Mouse (Mus musculus) cerebellum, adult 2 months (tissue): ENCODE data around the gene Ergic1.

Experiments
- CTCF ChIP-seq: fragments of 200-500 bp; IDR thresholded peaks from 2 replicates; pipeline ENCODE4 v1.5.1; 2011; ENCODE audit warnings: low read depth, mild to moderate bottlenecking, control low read depth, low read length, moderate library complexity, borderline replicate concordance; ENCODE audit not compliant: insufficient read depth
- POLR2A ChIP-seq: fragments of 200-500 bp; IDR thresholded peaks from 2 replicates; pipeline ENCODE4 v1.6.1; 2011; ENCODE audit warnings: low read length, control low read depth, borderline replicate concordance; ENCODE audit not compliant: insufficient read depth

GRCm38 (mm10) chr17:26681276-26681675 is 120.0 kb downstream of the Ergic1 start:
- TF ChIP-seq POLR2A (no peak), CTCF (no peak)
